Mouse (Mus musculus): ENCODE results near the gene 1810046K07Rik.
A peak's percentile ranks its signal among the peaks of the same experiment; 100 is the strongest.

Gene 1810046K07Rik

GRCm38 (mm10) chr9:51303980-51304379 is 24.7 kb downstream of the 1810046K07Rik start:
- DNase-seq = no peak

DNA sequence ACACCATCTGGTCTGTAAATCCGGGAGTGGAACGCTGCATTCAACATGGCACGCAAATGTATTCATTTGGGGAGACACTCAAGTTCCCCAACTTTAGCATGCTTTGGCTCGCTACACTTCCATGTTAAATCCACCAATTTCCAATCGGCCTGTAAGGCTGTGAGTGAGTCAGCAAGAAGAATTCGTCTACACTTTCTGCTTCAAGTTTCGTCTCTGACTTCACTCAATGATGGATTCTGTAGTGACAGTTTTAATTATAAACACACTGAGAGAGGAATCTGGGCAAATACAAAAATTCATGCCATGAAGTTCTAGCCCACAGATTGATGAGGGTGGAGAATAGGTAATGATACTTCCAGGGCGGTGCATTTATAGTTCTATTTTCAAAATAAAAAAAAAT is 35.2 kb downstream of the 1810046K07Rik start:
- no peak for DNase-seq

- DNase-seq = peak; percentile 77 to 82
Measured at GRCm38 (mm10) chr9:51292674-51293073, 36.0 kb downstream of the 1810046K07Rik start.

- DNase-seq = no peak
Measured at GRCm38 (mm10) chr9:51290980-51291379, 37.7 kb downstream of the 1810046K07Rik start.

DNA sequence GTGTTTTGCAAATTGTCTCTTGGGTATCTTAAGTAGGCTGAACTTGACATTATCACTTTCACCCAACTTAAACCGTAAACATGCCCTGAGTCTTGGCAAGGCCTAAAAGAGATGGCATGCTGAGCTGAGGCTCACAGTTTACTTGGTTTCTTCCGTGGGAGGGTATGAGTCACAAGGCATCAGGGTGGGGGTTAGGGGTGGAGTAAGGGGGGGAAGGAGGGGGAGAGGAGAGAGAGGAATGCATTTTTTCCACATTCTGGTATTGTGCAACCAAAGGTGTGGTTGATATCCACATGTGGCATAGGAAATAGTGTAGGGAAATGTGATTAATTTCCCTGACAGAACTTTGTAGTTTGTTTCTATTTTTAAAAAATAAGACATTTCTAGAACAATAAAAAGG is 42.6 kb downstream of the 1810046K07Rik start:
- no peak for DNase-seq

DNA sequence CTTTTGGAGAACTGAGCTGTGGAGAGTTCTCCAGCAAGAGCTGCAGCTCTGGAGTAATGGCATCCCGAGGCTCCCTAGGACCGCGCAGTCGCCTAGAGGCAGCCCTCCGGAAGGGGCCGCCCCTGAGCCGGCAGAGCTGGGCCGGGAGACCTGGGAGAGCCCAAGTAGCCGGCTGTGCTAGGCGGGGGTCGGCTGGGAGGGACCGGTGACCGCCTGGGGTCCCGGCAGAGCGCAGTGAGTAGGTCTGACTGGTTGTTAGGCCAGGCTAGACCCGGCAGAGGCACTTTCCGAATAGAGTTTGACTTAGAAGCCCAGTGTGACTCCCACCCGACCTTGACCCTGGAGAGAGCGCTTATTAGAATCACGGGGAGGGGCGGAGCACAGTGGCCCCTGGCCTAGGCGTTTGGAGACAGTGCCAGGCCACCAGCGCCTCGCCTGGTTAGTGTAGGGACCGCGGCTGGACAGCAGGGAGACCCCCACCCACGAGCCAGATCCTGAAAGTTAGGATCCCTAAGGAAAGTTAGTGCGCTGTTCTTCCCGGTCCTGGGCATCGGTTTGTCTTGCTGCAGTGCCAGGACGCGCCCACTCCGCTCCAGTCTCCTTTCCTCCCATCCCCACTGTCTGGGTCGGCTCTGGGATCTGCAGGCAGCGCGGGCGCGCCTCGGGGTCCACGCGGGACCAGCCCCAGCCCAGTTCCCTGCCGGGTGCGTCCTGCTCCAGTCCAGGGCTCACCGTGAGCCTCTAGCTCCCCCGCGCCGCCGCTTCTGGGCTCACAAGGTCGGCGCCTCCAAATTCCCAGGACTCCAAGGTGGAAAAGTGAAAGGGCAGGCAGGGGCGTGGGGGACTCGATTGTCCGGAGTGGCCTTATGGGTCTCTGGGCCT is 50.0 kb downstream of the 1810046K07Rik start, which contains the start of gene Colca2:
Colca2 (minus strand) TSS at position 70 of the 882 bp plus-strand sequence.
- DNase-seq = peak; percentile 89 to 93

- peak in 1 of 2 experiments; percentile 18 for DNase-seq
Measured at GRCm38 (mm10) chr9:51277834-51278498, 50.8 kb downstream of the 1810046K07Rik start.

GRCm38 (mm10) chr9:51274678-51275077 is 54.0 kb downstream of the 1810046K07Rik start:
- no peak for DNase-seq

GRCm38 (mm10) chr9:51273581-51274154 is 55.0 kb downstream of the 1810046K07Rik start:
- DNase-seq = no peak

- DNase-seq = no peak
Measured at GRCm38 (mm10) chr9:51272102-51272501, 56.6 kb downstream of the 1810046K07Rik start.

GRCm38 (mm10) chr9:51271073-51271472 is 57.6 kb downstream of the 1810046K07Rik start:
- no peak for DNase-seq

- DNase-seq = no peak
Measured at GRCm38 (mm10) chr9:51268852-51269251, 59.9 kb downstream of the 1810046K07Rik start.

GRCm38 (mm10) chr9:51258426-51258825 is 70.3 kb downstream of the 1810046K07Rik start:
- no peak for DNase-seq

GRCm38 (mm10) chr9:51256780-51257502 is 71.8 kb downstream of the 1810046K07Rik start:
- no peak for DNase-seq

Measured in kidney, postnatal 4 days (tissue).